Mouse (Mus musculus) frontal cortex, postnatal 10 days (tissue): ENCODE data around the gene Zc3h7a.

Experiments used
- DNase-seq, 2 experiments: peaks; one replicate each; pipeline ENCODE4 v3.0.0; 2022; ENCODE audit warnings: low spot score in 2 of 2, mixed read lengths in 1 of 2

Gene Zc3h7a

GRCm38 (mm10) chr16:11143706-11144483 is 32.3 kb downstream of the Zc3h7a start:
- DNase-seq, result peak; percentile 94 to 100

- peak; percentile 99 for DNase-seq
These were observed 41.5 kb downstream of the Zc3h7a start, which contains the start of gene Txndc11 for GRCm38 (mm10) chr16:11134348-11135344. TSS of gene Txndc11 (minus strand) at chr16:11134650.

- no peak for DNase-seq
These were observed 42.5 kb downstream of the Zc3h7a start for GRCm38 (mm10) chr16:11133476-11134347.

GRCm38 (mm10) chr16:11132839-11133238 is 43.4 kb downstream of the Zc3h7a start:
- no peak for DNase-seq

GRCm38 (mm10) chr16:11128301-11128700 is 47.9 kb downstream of the Zc3h7a start:
- no peak for DNase-seq

GRCm38 (mm10) chr16:11125371-11125770 is 50.8 kb downstream of the Zc3h7a start:
- DNase-seq, result no peak

GRCm38 (mm10) chr16:11124110-11124509 is 52.1 kb downstream of the Zc3h7a start:
- no peak for DNase-seq

- DNase-seq, result no peak
These were observed 53.6 kb downstream of the Zc3h7a start for GRCm38 (mm10) chr16:11122625-11123024.

- no peak for DNase-seq
These were observed 66.9 kb downstream of the Zc3h7a start for GRCm38 (mm10) chr16:11109198-11109740.

- DNase-seq, result no peak
These were observed 71.3 kb downstream of the Zc3h7a start for GRCm38 (mm10) chr16:11104905-11105304.

GRCm38 (mm10) chr16:11097301-11097700 is 78.9 kb downstream of the Zc3h7a start:
- DNase-seq, result no peak

GRCm38 (mm10) chr16:11093717-11094386 is 82.3 kb downstream of the Zc3h7a start:
- DNase-seq, result no peak

- DNase-seq, result no peak
These were observed 83.7 kb downstream of the Zc3h7a start for GRCm38 (mm10) chr16:11092523-11092922.

GRCm38 (mm10) chr16:11092061-11092460 is 84.1 kb downstream of the Zc3h7a start:
- no peak for DNase-seq

GRCm38 (mm10) chr16:11090836-11091570 is 85.2 kb downstream of the Zc3h7a start:
- no peak for DNase-seq

- no peak for DNase-seq
These were observed 89.2 kb downstream of the Zc3h7a start for GRCm38 (mm10) chr16:11086856-11087588.
